Mouse (Mus musculus): ENCODE measurements around the gene Hk1. TPM values are rescaled to one million over a fixed set of nuclear protein-coding genes. Genes with fewer than 3 reads are reported as not detected.
A peak's percentile ranks its signal among the peaks of the same experiment; 100 is the strongest.

Hk1 gene
- total and polyA plus RNA-seq, 3 experiments, result 119 to 447 (median 245) TPM

GRCm38 (mm10) chr10:62418831-62419356 lies 39.2 kb upstream of the Hk1 start:
- no peak for ATAC-seq (ENCODE audit: extremely low read depth, insufficient number of reproducible peaks, low FRiP score, poor library complexity, severe bottlenecking)
- Histone ChIP-seq H3K4me1 (ENCODE audit: insufficient read depth, low read depth, low read length) (peaks cover 15% of the 10 kb centered on the region), H3K4me3 (ENCODE audit: low read depth, low read length) (no peak overlapping the region), H3K9me3 (replicated peaks) (no peaks in the 10 kb centered on the region), H3K36me3 (replicated peaks) (no peaks in the 10 kb centered on the region), H3K27me3 (ENCODE audit: insufficient read depth, low read length) (peaks cover 11% of the 10 kb centered on the region; the same call in 1 of the 2 replicates)
- no peak for DNase-seq (ENCODE audit: low spot score)
- TF ChIP-seq POLR2AphosphoS5 (IDR thresholded peaks at IDR 0.05; ENCODE audit: insufficient replicate concordance, low read depth, low read length), result no peak
- no peak for TF ChIP-seq GATA1 (IDR thresholded peaks at IDR 0.05; ENCODE audit: borderline replicate concordance, low read length)
- no peak for TF ChIP-seq GATA2 (IDR thresholded peaks at IDR 0.05; ENCODE audit: borderline replicate concordance, low read depth, low read length)
- TF ChIP-seq TAL1 (conservative IDR thresholded peaks at IDR 0.05; ENCODE audit: low read depth, low read length), result no peak
- TF ChIP-seq CTCF (IDR thresholded peaks at IDR 0.05; ENCODE audit: low read depth, low read length), result no peak

- Histone ChIP-seq H3K27me3 (ENCODE audit: insufficient read depth, low read length) (peaks cover 15% of the 10 kb centered on the region; the same call in 1 of the 2 replicates), H3K36me3 (replicated peaks) (no peaks in the 10 kb centered on the region), H3K4me1 (ENCODE audit: insufficient read depth, low read depth, low read length) (peaks cover 46% of the 10 kb centered on the region), H3K9me3 (replicated peaks) (no peaks in the 10 kb centered on the region), H3K4me3 (ENCODE audit: low read depth, low read length) (no peak overlapping the region; the same call in 1 of the 2 replicates)
- ATAC-seq (ENCODE audit: extremely low read depth, insufficient number of reproducible peaks, low FRiP score, poor library complexity, severe bottlenecking) (peak; percentile 31; the same call in 1 of the 2 replicates), DNase-seq (ENCODE audit: low spot score) (no peak)
- TF ChIP-seq TAL1 (conservative IDR thresholded peaks at IDR 0.05; ENCODE audit: low read depth, low read length) (no peak), GATA1 (IDR thresholded peaks at IDR 0.05; ENCODE audit: borderline replicate concordance, low read length) (no peak), GATA2 (IDR thresholded peaks at IDR 0.05; ENCODE audit: borderline replicate concordance, low read depth, low read length) (no peak), POLR2AphosphoS5 (IDR thresholded peaks at IDR 0.05; ENCODE audit: insufficient replicate concordance, low read depth, low read length) (no peak), CTCF (IDR thresholded peaks at IDR 0.05; ENCODE audit: low read depth, low read length) (no peak)
These were observed 33.9 kb upstream of the Hk1 start for GRCm38 (mm10) chr10:62413606-62413982.

- H3K36me3 ChIP-seq (replicated peaks), result no peaks in the 10 kb centered on the region
- H3K4me1 ChIP-seq (ENCODE audit: insufficient read depth, low read depth, low read length), result peaks cover 46% of the 10 kb centered on the region
- peak; percentile 70 for ATAC-seq (ENCODE audit: extremely low read depth, insufficient number of reproducible peaks, low FRiP score, poor library complexity, severe bottlenecking)
- no peaks in the 10 kb centered on the region for H3K9me3 ChIP-seq (replicated peaks)
- no peak overlapping the region; the same call in 1 of the 2 replicates for H3K4me3 ChIP-seq (ENCODE audit: low read depth, low read length)
- TF ChIP-seq TAL1 (conservative IDR thresholded peaks at IDR 0.05; ENCODE audit: low read depth, low read length) (no peak; the same call in 1 of the 2 replicates), CTCF (IDR thresholded peaks at IDR 0.05; ENCODE audit: low read depth, low read length) (no peak), GATA1 (IDR thresholded peaks at IDR 0.05; ENCODE audit: borderline replicate concordance, low read length) (no peak), GATA2 (IDR thresholded peaks at IDR 0.05; ENCODE audit: borderline replicate concordance, low read depth, low read length) (no peak), POLR2AphosphoS5 (IDR thresholded peaks at IDR 0.05; ENCODE audit: insufficient replicate concordance, low read depth, low read length) (no peak)
- DNase-seq (ENCODE audit: low spot score), result no peak
- H3K27me3 ChIP-seq (ENCODE audit: insufficient read depth, low read length), result peaks cover 17% of the 10 kb centered on the region; the same call in 1 of the 2 replicates
These were observed 33.3 kb upstream of the Hk1 start for GRCm38 (mm10) chr10:62412906-62413605.

- Histone ChIP-seq H3K4me1 (ENCODE audit: insufficient read depth, low read depth, low read length) (peaks cover 40% of the 10 kb centered on the region), H3K27me3 (ENCODE audit: insufficient read depth, low read length) (peaks cover 23% of the 10 kb centered on the region), H3K36me3 (replicated peaks) (no peaks in the 10 kb centered on the region), H3K9me3 (replicated peaks) (no peaks in the 10 kb centered on the region), H3K4me3 (ENCODE audit: low read depth, low read length) (no peak overlapping the region)
- DNase-seq (ENCODE audit: low spot score) (no peak), ATAC-seq (ENCODE audit: extremely low read depth, insufficient number of reproducible peaks, low FRiP score, poor library complexity, severe bottlenecking) (no peak)
- TF ChIP-seq GATA2 (IDR thresholded peaks at IDR 0.05; ENCODE audit: borderline replicate concordance, low read depth, low read length) (no peak), TAL1 (conservative IDR thresholded peaks at IDR 0.05; ENCODE audit: low read depth, low read length) (no peak), GATA1 (IDR thresholded peaks at IDR 0.05; ENCODE audit: borderline replicate concordance, low read length) (no peak)
These were observed 32.0 kb upstream of the Hk1 start for GRCm38 (mm10) chr10:62411431-62412410.

GRCm38 (mm10) chr10:62410943-62411342 lies 31.2 kb upstream of the Hk1 start:
- no peaks in the 10 kb centered on the region for H3K9me3 ChIP-seq (replicated peaks)
- H3K4me1 ChIP-seq (ENCODE audit: insufficient read depth, low read depth, low read length), result peaks cover 39% of the 10 kb centered on the region
- no peaks in the 10 kb centered on the region for H3K36me3 ChIP-seq (replicated peaks)
- H3K4me3 ChIP-seq (ENCODE audit: low read depth, low read length), result no peak overlapping the region
- H3K27me3 ChIP-seq (ENCODE audit: insufficient read depth, low read length), result peaks cover 25% of the 10 kb centered on the region
- ATAC-seq (ENCODE audit: extremely low read depth, insufficient number of reproducible peaks, low FRiP score, poor library complexity, severe bottlenecking) (no peak), DNase-seq (ENCODE audit: low spot score) (peak; percentile 28)
- TF ChIP-seq CTCF (IDR thresholded peaks at IDR 0.05; ENCODE audit: low read depth, low read length), result peak; percentile 56
- TF ChIP-seq POLR2AphosphoS5 (IDR thresholded peaks at IDR 0.05; ENCODE audit: insufficient replicate concordance, low read depth, low read length), result no peak

GRCm38 (mm10) chr10:62404901-62405300 lies 25.2 kb upstream of the Hk1 start:
- Histone ChIP-seq H3K4me3 (ENCODE audit: low read depth, low read length) (no peak overlapping the region), H3K9me3 (replicated peaks) (no peaks in the 10 kb centered on the region), H3K4me1 (ENCODE audit: insufficient read depth, low read depth, low read length) (no peaks in the 10 kb centered on the region), H3K36me3 (replicated peaks) (no peaks in the 10 kb centered on the region), H3K27me3 (ENCODE audit: insufficient read depth, low read length) (peaks cover 41% of the 10 kb centered on the region)
- no peak for TF ChIP-seq CTCF (IDR thresholded peaks at IDR 0.05; ENCODE audit: low read depth, low read length)
- TF ChIP-seq POLR2AphosphoS5 (IDR thresholded peaks at IDR 0.05; ENCODE audit: insufficient replicate concordance, low read depth, low read length), result no peak
- TF ChIP-seq GATA1 (IDR thresholded peaks at IDR 0.05; ENCODE audit: borderline replicate concordance, low read length), result no peak
- no peak for TF ChIP-seq GATA2 (IDR thresholded peaks at IDR 0.05; ENCODE audit: borderline replicate concordance, low read depth, low read length)
- TF ChIP-seq TAL1 (conservative IDR thresholded peaks at IDR 0.05; ENCODE audit: low read depth, low read length), result no peak
- ATAC-seq (ENCODE audit: extremely low read depth, insufficient number of reproducible peaks, low FRiP score, poor library complexity, severe bottlenecking) (no peak), DNase-seq (ENCODE audit: low spot score) (no peak)
